ENCODE assay signal across 11 mouse cellular contexts in genomic region chr12:116641339-116642190, GRCm38 (mm10).
DNase-seq lines count a peak whose midpoint lies in the region; ATAC-seq lines count a peak whose summit lies in the region.
"Had no signal": no experiment of that assay in that cellular context is flagged by ENCODE, and none has a peak within 500 bp of the region (broad histone marks: within the 10 kb centered on the region; RNA-seq: fewer than 3 reads in every experiment).

No protein-coding gene starts in this region.

- no peak overlapping the region for H3K4me3 ChIP-seq in embryonic facial prominence, embryonic 14.5 days (ENCODE audit: low read depth, low read length)
- H3K4me3 ChIP-seq in limb, embryonic 10.5 days: no peak overlapping the region
- no peak overlapping the region for H3K4me3 ChIP-seq in neural tube, embryonic 11.5 days (ENCODE audit: low read depth, low read length)

- H3K9ac ChIP-seq in embryonic facial prominence, embryonic 14.5 days (ENCODE audit: low read depth, low read length): no peak overlapping the region
- H3K9ac ChIP-seq in neural tube, embryonic 11.5 days (ENCODE audit: low read length): no peak overlapping the region

- H3K36me3 ChIP-seq in embryonic facial prominence, embryonic 14.5 days (ENCODE audit: control insufficient read depth, insufficient read depth, low read length): no peaks in the 10 kb centered on the region
- no peaks in the 10 kb centered on the region for H3K36me3 ChIP-seq in limb, embryonic 10.5 days
- H3K36me3 ChIP-seq in neural tube, embryonic 11.5 days (ENCODE audit: control insufficient read depth, insufficient read depth, low read length): no peaks in the 10 kb centered on the region

- H3K27me3 ChIP-seq in embryonic facial prominence, embryonic 14.5 days (replicated peaks; ENCODE audit: control insufficient read depth, insufficient read depth, low read length): 0 out of 2 replicates have a peak, but pooled peaks cover 4% of the 10 kb centered on the region
- H3K27me3 ChIP-seq in limb, embryonic 10.5 days (ENCODE audit: low read depth, poor library complexity, severe bottlenecking): peaks cover 23% of the 10 kb centered on the region; the same call in 1 of the 2 replicates
- H3K27me3 ChIP-seq in neural tube, embryonic 11.5 days (ENCODE audit: control insufficient read depth, insufficient read depth, low read length): no peaks in the 10 kb centered on the region

- H3K4me1 ChIP-seq in embryonic facial prominence, embryonic 14.5 days (ENCODE audit: control insufficient read depth, insufficient read depth, low read length): no peaks in the 10 kb centered on the region
- peaks cover 25% of the 10 kb centered on the region for H3K4me1 ChIP-seq in limb, embryonic 10.5 days
- H3K4me1 ChIP-seq in neural tube, embryonic 11.5 days (ENCODE audit: control insufficient read depth, insufficient read depth, low read length): peaks cover 5% of the 10 kb centered on the region; the same call in 1 of the 2 replicates

- DNase-seq in embryo, embryonic 10 days (ENCODE audit: low spot score): peak; percentile 11
- no peak for DNase-seq in embryo, embryonic 9.5 days (ENCODE audit: extremely low spot score)
- DNase-seq in embryonic facial prominence, embryonic 14.5 days (ENCODE audit: low spot score): peak; percentile 19
- DNase-seq in limb, embryonic 10.5 days (ENCODE audit: low spot score): peak; percentile 46
- peak; percentile 57 for DNase-seq in neural tube, embryonic 11.5 days (ENCODE audit: low spot score)
- no peak for DNase-seq in B cell, adult 2 months
- DNase-seq in adrenal gland, adult 18-20 months (ENCODE audit: low spot score in 2 of 2): no peak
- DNase-seq: gastrocnemius, postnatal 14 days; liver; thymus, postnatal 25 days had no signal

- H3K4me2 ChIP-seq in embryonic facial prominence, embryonic 14.5 days (ENCODE audit: low read depth, low read length): no peak overlapping the region
- H3K4me2 ChIP-seq in neural tube, embryonic 11.5 days (ENCODE audit: low read depth): no peak overlapping the region

- ATAC-seq in embryonic facial prominence, embryonic 14.5 days (ENCODE audit: low read depth): 0 out of 2 replicates have a peak, but pooled peaks have one; percentile 44
- peak; percentile 89 for ATAC-seq in neural tube, embryonic 11.5 days (ENCODE audit: insufficient read depth, low FRiP score, low TSS enrichment)
- no peak for ATAC-seq in inflammation-experienced regulatory T-cells, adult 6 months

- 38% methylated on average over 14 of the region's 14 CpGs for WGBS in embryonic facial prominence, embryonic 14.5 days
- 13% methylated on average over 14 of the region's 14 CpGs for WGBS in limb, embryonic 10.5 days
- WGBS in neural tube, embryonic 11.5 days: 16% methylated on average over 14 of the region's 14 CpGs

- no peaks in the 10 kb centered on the region for H3K9me3 ChIP-seq in embryonic facial prominence, embryonic 14.5 days (ENCODE audit: control insufficient read depth, low read length)
- no peaks in the 10 kb centered on the region for H3K9me3 ChIP-seq in limb, embryonic 10.5 days (replicated peaks)
- no peaks in the 10 kb centered on the region for H3K9me3 ChIP-seq in neural tube, embryonic 11.5 days (ENCODE audit: control insufficient read depth, low read length)

- H3K27ac ChIP-seq in embryonic facial prominence, embryonic 14.5 days (replicated peaks; ENCODE audit: low read depth, low read length): no peak overlapping the region
- 0 out of 2 replicates have a peak overlapping the region, but pooled peaks have one; percentile 20 for H3K27ac ChIP-seq in limb, embryonic 10.5 days
- no peak overlapping the region for H3K27ac ChIP-seq in neural tube, embryonic 11.5 days (ENCODE audit: low read depth, low read length)

Comparison
In these comparisons a context has a peak if more than half of its experiments do, and no peak if none do; other contexts are left out.
1. DNase-seq: peak in embryo, embryonic 10 days (single experiment), embryonic facial prominence, embryonic 14.5 days (single experiment), limb, embryonic 10.5 days (single experiment) and neural tube, embryonic 11.5 days (single experiment); none in embryo, embryonic 9.5 days (single experiment), B cell, adult 2 months (0 of 2) and adrenal gland, adult 18-20 months (0 of 2).